Mouse (Mus musculus) megakaryocyte-erythroid progenitor cell, adult 5 weeks (primary cell): ENCODE results near the gene Mtmr11. TPM values are rescaled to one million over a fixed set of nuclear protein-coding genes. Genes with fewer than 3 reads are reported as not detected.

ENCODE experiments used
- polyA plus RNA-seq: library from polyadenylated mRNA; stranded (reverse); fragments of >175 nt; gene quantifications from 2 replicates; pipeline ENCODE4 v1.2.3, GENCODE M21; 2012

Mtmr11 gene
- polyA plus RNA-seq, result not detected in 2 replicates

GRCm38 (mm10) chr3:96161869-96162840 is at the start of gene Mtmr11:
Gene Mtmr11 (plus strand): TSS chr3:96162004.

GRCm38 (mm10) chr3:96172197-96173178 is 10.7 kb downstream of the Mtmr11 start, which contains the start of gene Sf3b4:
Gene Sf3b4 (plus strand): TSS chr3:96172332.

GRCm38 (mm10) chr3:96180727-96181477 is 19.1 kb downstream of the Mtmr11 start, which contains the start of gene Sv2a:
Gene Sv2a (plus strand): TSS chr3:96181151.

GRCm38 (mm10) chr3:96219661-96220130 is 57.9 kb downstream of the Mtmr11 start, which contains the start of the genes Bola1 and Hist2h2ab:
Gene Bola1 (minus strand): TSS chr3:96219709.
Gene Hist2h2ab (plus strand): TSS chr3:96219865.

GRCm38 (mm10) chr3:96220765-96221639 is 59.2 kb downstream of the Mtmr11 start, which contains the start of the genes Hist2h2ac and Hist2h2be:
Gene Hist2h2ac (minus strand): TSS chr3:96220880.
Gene Hist2h2be (plus strand): TSS chr3:96221119.

Other genes starting within 250 kb of the Mtmr11 start
- 272 and 489 TPM in 2 replicates for gene Anp32e, start 232.8 kb upstream of the Mtmr11 start, polyA plus RNA-seq
- 232 TPM in 2 replicates for gene Plekho1, start 166.0 kb upstream of the Mtmr11 start, polyA plus RNA-seq
- gene Vps45, start 103.5 kb upstream of the Mtmr11 start, polyA plus RNA-seq, result 6.0 and 7.1 TPM in 2 replicates
- 3.0 and 4.9 TPM in 2 replicates for gene Otud7b, start 57.5 kb upstream of the Mtmr11 start, polyA plus RNA-seq
- 524 and 591 TPM in 2 replicates for gene Sf3b4, start 10.3 kb downstream of the Mtmr11 start, polyA plus RNA-seq
- 0.37 and 0.50 TPM in 2 replicates for gene Sv2a, start 19.1 kb downstream of the Mtmr11 start, polyA plus RNA-seq
- 98.4 and 100 TPM in 2 replicates for gene Bola1, start 57.7 kb downstream of the Mtmr11 start, polyA plus RNA-seq
- gene Hist2h2ab, start 57.9 kb downstream of the Mtmr11 start, polyA plus RNA-seq, result 1.1 and 2.0 TPM in 2 replicates
- gene Hist2h2ac, start 58.9 kb downstream of the Mtmr11 start, polyA plus RNA-seq, result 18.4 and 18.7 TPM in 2 replicates
- gene Hist2h2be, start 59.1 kb downstream of the Mtmr11 start, polyA plus RNA-seq, result 0.49 and 0.75 TPM in 2 replicates
- gene Hist2h3c2, start 77.1 kb downstream of the Mtmr11 start, polyA plus RNA-seq, result 25.9 and 32.4 TPM in 2 replicates
- gene Hist2h2aa2, start 78.3 kb downstream of the Mtmr11 start, polyA plus RNA-seq, result 261 and 264 TPM in 2 replicates
- 1.3 and 8.5 TPM in 2 replicates for gene Hist2h2aa1, start 83.5 kb downstream of the Mtmr11 start, polyA plus RNA-seq
- not detected in 2 replicates for gene Hist2h3c1, start 84.7 kb downstream of the Mtmr11 start, polyA plus RNA-seq
- gene Hist2h4, start 101.3 kb downstream of the Mtmr11 start, polyA plus RNA-seq, result 3.4 and 3.5 TPM in 2 replicates
- 28.5 and 35.3 TPM in 2 replicates for gene Hist2h3b, start 106.7 kb downstream of the Mtmr11 start, polyA plus RNA-seq
- gene Hist2h2bb, start 107.7 kb downstream of the Mtmr11 start, polyA plus RNA-seq, result 0.36 and 1.4 TPM in 2 replicates
- 0.03 and 0.14 TPM in 2 replicates for gene Fcgr1, start 132.0 kb downstream of the Mtmr11 start, polyA plus RNA-seq